Mouse (Mus musculus) liver, embryonic 15.5 days (tissue): ENCODE measurements around the gene Csf2rb2. TPM values are rescaled to one million over a fixed set of nuclear protein-coding genes. Genes with fewer than 3 reads are reported as not detected.
"Not testable (repeated sequence)": the region's sequence is repeated elsewhere in the genome, so short reads cannot be mapped to it uniquely, and the experiment has no call there.

ENCODE experiments used
- ATAC-seq: fragments of 200-750 bp; cut with Nextera tagmentation; 2 replicates; pipeline ENCODE4 v1.8.0; 2017; ENCODE audit warnings: moderate number of reproducible peaks, mild to moderate bottlenecking, moderate library complexity; ENCODE audit not compliant: insufficient read depth
- H3K27ac ChIP-seq: fragments of 300-500 bp; sonication (generic); replicated peaks from 2 replicates; pipeline ENCODE4 v1.5.1; 2015; ENCODE audit warnings: mild to moderate bottlenecking, inconsistent platforms
- H3K27me3 ChIP-seq: fragments of 300-500 bp; sonication (generic); 2 replicates; pipeline ENCODE4 v1.6.1; 2015; ENCODE audit warnings: mild to moderate bottlenecking, inconsistent platforms
- H3K36me3 ChIP-seq: fragments of 300-500 bp; sonication (generic); replicated peaks from 2 replicates; pipeline ENCODE4 v1.6.1; 2015; ENCODE audit warnings: moderate library complexity, mild to moderate bottlenecking, inconsistent platforms
- H3K4me1 ChIP-seq: fragments of 300-500 bp; sonication (generic); replicated peaks from 2 replicates; pipeline ENCODE4 v1.6.1; 2015; ENCODE audit warnings: inconsistent platforms
- H3K4me2 ChIP-seq: fragments of 300-500 bp; sonication (generic); 2 replicates; pipeline ENCODE4 v1.6.1; 2015; ENCODE audit warnings: moderate library complexity, mild to moderate bottlenecking, inconsistent platforms
- H3K4me3 ChIP-seq: fragments of 300-500 bp; sonication (generic); replicated peaks from 2 replicates; pipeline ENCODE4 v1.5.1; 2015; ENCODE audit warnings: mild to moderate bottlenecking, inconsistent platforms
- H3K9ac ChIP-seq: fragments of 300-500 bp; sonication (generic); 2 replicates; pipeline ENCODE4 v1.6.1; 2015; ENCODE audit warnings: moderate library complexity, mild to moderate bottlenecking, inconsistent platforms
- H3K9me3 ChIP-seq: fragments of 300-500 bp; sonication (generic); replicated peaks from 2 replicates; pipeline ENCODE4 v1.6.1; 2016; ENCODE audit warnings: inconsistent platforms
- WGBS: fragments of 180-500 bp; shearing (Covaris S2); methylation state at CpG from one replicate; pipeline ENCODE4 v1.1.7; 2015; ENCODE audit warnings: mixed read lengths; ENCODE audit not compliant: insufficient replicate concordance; 5-methylcytosine and 5-hydroxymethylcytosine counted together
- polyA plus RNA-seq: library from polyadenylated mRNA; unstranded; fragments of >200 nt; fragmentation: Nextera tagmentation; extraction: Ambion mirVana; gene quantifications from 2 replicates; pipeline ENCODE4 v1.2.1, GENCODE M21; 2015

Csf2rb2 gene
- polyA plus RNA-seq, 1 experiment from 2014 or later, result 1.4 TPM

DNA sequence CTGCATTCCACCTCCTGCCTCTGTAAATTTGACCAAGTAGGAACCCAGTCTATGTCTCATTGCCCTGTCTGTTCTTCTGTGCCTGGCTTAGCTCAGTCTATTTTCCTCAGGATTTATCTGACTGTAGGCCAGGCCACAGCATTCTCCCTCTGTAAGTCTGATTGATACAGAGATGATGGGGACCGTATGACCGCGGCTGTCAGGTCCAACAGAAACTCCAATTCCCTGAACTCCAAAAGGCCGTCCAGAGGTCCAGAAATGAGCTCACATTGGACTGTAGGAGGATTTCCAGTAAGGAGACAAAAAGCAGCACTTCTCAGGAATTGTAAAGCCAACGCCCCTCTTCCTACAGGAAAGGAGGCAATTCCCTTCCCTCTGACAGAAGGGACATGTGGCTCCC is 8.1 kb upstream of the Csf2rb2 start:
- not testable (repeated sequence) for H3K4me3 ChIP-seq, ATAC-seq, H3K9ac ChIP-seq, H3K4me1 ChIP-seq, H3K27ac ChIP-seq, H3K36me3 ChIP-seq, H3K4me2 ChIP-seq, H3K9me3 ChIP-seq
- H3K27me3 ChIP-seq, result peaks cover 16% of the 10 kb centered on the region
- WGBS, result 76% methylated on average over 5 of the region's 5 CpGs

DNA sequence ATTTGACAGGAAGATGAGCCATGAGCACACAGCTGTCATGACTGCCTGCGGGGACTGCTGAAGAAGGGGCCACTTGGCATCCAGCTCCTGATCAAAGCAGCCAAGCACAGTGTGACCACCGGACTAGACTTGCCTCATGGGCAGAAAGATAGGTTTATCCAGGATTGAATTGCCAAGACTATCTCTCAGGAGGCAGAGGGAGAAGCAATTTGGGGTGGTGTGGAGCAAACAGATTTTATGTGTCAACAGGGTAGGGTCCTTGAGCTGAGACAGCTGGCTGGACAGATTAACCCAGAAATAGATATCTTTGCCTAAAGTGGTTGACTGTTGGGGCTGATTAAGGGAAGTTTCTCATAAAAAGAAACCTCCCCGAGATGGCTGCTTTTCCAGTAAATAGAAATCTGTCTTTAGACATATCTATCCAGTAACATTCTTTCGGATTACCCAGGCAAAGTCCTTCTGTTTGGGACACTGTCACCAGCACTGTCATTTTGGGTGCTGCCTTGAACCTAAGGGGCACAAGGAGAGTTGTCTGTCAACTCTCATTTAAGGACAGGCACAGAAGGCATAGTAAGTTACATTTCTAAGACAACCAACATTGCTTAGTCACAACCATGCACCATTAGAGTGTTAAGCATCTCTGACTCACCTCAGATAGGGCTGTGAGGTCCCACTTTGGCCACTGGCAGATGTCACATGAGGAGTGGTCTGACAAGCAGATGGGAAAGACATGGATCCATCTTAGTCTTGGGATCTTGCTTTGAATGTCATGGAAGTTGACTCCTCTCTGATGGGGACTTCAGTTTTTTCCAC is 7.1 kb upstream of the Csf2rb2 start:
- H3K4me2 ChIP-seq, H3K9me3 ChIP-seq, H3K27ac ChIP-seq, H3K36me3 ChIP-seq, H3K4me3 ChIP-seq, H3K4me1 ChIP-seq: not testable (repeated sequence)
- WGBS, result 17% methylated on average over 4 of the region's 4 CpGs
- ATAC-seq, result peak; percentile 85
- peaks cover 16% of the 10 kb centered on the region for H3K27me3 ChIP-seq
- H3K9ac ChIP-seq, result 0 out of 2 replicates have a peak overlapping the region, but pooled peaks have one; percentile 18

DNA sequence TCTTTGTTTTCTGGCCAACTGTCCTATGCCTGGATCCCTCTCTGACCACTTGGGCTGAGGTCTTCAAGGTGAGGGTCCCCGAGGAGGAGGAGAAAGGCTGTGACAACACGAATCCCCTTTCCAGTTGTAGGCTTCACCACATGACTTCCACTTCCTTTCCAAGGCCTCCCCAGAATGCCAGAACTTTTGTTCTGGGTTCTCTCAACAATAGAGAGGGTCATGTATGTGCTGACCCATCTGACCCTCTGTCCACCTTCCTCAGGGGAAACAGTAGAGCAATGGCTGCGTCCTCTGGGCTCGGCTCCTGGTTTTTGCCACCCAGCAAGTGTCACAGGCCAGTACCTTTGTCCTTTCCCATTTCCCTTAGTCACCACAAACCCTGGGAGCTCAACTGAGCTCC is 5.5 kb upstream of the Csf2rb2 start:
- Histone ChIP-seq H3K4me2 (no peak overlapping the region), H3K4me3 (no peak overlapping the region), H3K36me3 (no peaks in the 10 kb centered on the region), H3K4me1 (peaks cover 11% of the 10 kb centered on the region), H3K27me3 (peaks cover 11% of the 10 kb centered on the region), H3K27ac (no peak overlapping the region), H3K9me3 (no peaks in the 10 kb centered on the region), H3K9ac (no peak overlapping the region)
- no peak for ATAC-seq
- WGBS, result 54% methylated on average over 4 of the region's 4 CpGs

DNA sequence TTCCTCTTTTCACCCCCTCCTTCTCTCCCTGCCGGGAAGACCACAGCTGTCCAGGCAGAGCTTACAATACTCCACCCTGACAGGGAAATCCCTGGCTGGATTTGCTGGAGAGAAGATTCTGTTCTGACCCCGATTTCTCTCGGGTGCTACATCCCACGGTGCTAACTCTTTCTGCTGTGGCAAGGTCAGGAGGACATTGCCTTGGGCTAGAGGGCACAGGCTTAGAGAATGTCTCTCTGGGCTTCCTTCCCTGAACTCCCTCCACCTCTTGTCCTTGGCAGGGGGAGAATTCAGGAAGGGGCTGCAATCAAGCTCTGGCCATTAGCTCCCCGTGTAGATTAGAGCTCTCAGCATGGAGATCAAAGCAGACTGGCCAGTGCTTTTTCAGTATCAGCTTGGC is 4.3 kb upstream of the Csf2rb2 start:
- ATAC-seq, result no peak
- WGBS, result 17% methylated on average over 5 of the region's 5 CpGs
- Histone ChIP-seq H3K27ac (no peak overlapping the region), H3K4me3 (no peak overlapping the region), H3K4me1 (peaks cover 12% of the 10 kb centered on the region), H3K4me2 (no peak overlapping the region), H3K27me3 (peaks cover 18% of the 10 kb centered on the region), H3K9ac (no peak overlapping the region), H3K36me3 (no peaks in the 10 kb centered on the region), H3K9me3 (no peaks in the 10 kb centered on the region)

DNA sequence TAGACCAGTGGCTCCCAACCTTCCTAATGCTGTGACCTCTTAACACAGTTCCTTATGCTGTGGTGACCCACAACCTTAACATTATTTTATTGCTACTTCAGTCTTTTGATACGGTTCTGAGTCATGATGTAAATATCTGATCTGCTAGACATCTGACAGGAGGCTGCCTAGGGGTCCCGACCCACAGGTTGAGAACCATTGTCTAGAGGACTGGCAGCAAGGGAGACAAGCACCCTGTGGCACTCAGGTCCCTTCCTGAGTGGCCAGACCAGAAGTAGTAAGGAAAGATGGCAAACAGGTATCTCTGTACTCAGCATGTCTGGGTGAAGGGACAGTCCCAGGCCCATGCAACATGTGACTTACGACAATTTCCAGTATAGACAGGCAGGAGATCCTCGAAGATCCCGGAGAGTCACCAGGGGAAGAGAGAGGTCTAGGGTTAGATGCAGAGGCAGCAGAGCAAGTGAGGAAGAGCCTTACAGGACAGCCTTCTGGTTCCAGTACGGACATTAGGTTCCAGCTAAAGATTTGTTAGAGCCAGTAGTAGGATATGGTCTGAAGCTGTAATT is 1.8 kb downstream of the Csf2rb2 start:
- no peak overlapping the region for H3K27ac ChIP-seq
- H3K4me2 ChIP-seq, result no peak overlapping the region
- no peak for ATAC-seq
- H3K4me3 ChIP-seq, result no peak overlapping the region
- H3K9ac ChIP-seq, result no peak overlapping the region
- H3K9me3 ChIP-seq, result no peaks in the 10 kb centered on the region
- H3K36me3 ChIP-seq, result no peaks in the 10 kb centered on the region
- H3K27me3 ChIP-seq, result peaks cover 9% of the 10 kb centered on the region
- H3K4me1 ChIP-seq, result 0 out of 2 replicates have a peak, but pooled peaks cover 6% of the 10 kb centered on the region
- WGBS, result 62% methylated on average over 6 of the region's 6 CpGs

DNA sequence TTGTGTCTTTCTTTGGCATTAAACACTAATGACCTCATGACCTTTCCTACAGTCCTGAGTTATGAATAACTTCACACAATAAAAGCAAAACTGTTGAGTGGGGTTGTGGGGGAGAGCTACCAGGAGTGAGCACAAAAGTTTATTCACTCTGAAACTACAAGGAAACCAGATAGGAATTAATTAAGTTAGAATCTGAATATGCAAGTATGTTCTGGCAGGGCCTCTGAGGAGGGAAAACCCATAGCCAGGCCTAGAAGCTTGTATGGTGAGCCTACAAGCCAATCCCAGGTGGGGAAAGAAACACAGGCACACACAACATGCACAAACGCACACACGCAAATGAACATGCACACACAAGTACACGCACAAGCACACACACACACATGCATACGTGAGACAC is 2.8 kb downstream of the Csf2rb2 start:
- no peak overlapping the region for H3K4me2 ChIP-seq
- no peaks in the 10 kb centered on the region for H3K36me3 ChIP-seq
- WGBS, result 71% methylated on average over 4 of the region's 4 CpGs
- 0 out of 2 replicates have a peak, but pooled peaks cover 6% of the 10 kb centered on the region for H3K4me1 ChIP-seq
- H3K9ac ChIP-seq, result no peak overlapping the region
- peaks cover 9% of the 10 kb centered on the region for H3K27me3 ChIP-seq
- H3K27ac ChIP-seq, result no peak overlapping the region
- H3K9me3 ChIP-seq, result no peaks in the 10 kb centered on the region
- no peak for ATAC-seq
- H3K4me3 ChIP-seq, result no peak overlapping the region

DNA sequence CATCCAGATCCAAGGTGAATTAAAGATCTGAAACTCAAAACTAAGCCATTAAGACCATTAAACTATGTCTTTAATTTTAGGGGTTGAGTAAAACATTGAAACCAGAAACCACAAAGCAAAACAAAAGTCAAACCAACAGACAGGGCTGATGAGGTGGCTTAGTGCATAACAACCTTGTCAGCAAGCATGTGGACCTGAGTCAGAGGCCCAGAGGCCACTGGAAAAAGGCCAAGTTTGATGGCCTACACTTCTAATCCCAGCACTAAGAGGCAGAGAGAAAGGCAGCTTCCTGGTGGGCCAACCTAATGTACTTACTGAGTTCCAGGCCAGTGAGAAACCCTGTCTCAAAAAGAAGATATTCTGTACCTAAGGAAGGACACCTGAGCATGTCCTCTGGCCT is 4.7 kb downstream of the Csf2rb2 start:
- Histone ChIP-seq H3K27ac (no peak overlapping the region), H3K27me3 (peaks cover 7% of the 10 kb centered on the region), H3K36me3 (no peaks in the 10 kb centered on the region), H3K9ac (no peak overlapping the region), H3K4me2 (no peak overlapping the region), H3K4me1 (0 out of 2 replicates have a peak, but pooled peaks cover 1% of the 10 kb centered on the region), H3K9me3 (no peaks in the 10 kb centered on the region), H3K4me3 (no peak overlapping the region)
- ATAC-seq, result no peak

DNA sequence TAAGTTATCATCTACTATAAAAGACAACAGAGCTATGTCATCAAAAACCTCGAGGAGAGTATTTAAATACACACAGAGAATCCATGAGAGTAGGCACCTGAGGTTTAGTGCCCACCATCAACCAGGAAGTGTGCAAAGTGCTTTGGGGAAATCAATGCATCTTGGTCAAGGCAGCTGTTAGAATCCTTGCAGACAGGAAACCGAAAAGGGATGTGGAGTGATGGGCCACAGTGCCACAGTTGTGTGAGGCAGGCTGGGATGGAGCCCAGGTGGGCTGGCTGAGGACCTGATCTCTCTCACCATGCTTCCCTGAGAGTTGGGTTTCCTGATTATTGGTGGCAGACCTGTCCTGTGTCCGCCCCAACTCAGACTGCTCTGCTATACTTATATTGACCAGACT is 5.9 kb downstream of the Csf2rb2 start:
- H3K9ac ChIP-seq, result no peak overlapping the region
- ATAC-seq, result no peak
- no peaks in the 10 kb centered on the region for H3K27me3 ChIP-seq
- no peaks in the 10 kb centered on the region for H3K4me1 ChIP-seq
- no peak overlapping the region for H3K27ac ChIP-seq
- H3K36me3 ChIP-seq, result no peaks in the 10 kb centered on the region
- H3K4me2 ChIP-seq, result no peak overlapping the region
- 31% methylated on average over 3 of the region's 3 CpGs for WGBS
- H3K4me3 ChIP-seq, result no peak overlapping the region
- H3K9me3 ChIP-seq, result no peaks in the 10 kb centered on the region

DNA sequence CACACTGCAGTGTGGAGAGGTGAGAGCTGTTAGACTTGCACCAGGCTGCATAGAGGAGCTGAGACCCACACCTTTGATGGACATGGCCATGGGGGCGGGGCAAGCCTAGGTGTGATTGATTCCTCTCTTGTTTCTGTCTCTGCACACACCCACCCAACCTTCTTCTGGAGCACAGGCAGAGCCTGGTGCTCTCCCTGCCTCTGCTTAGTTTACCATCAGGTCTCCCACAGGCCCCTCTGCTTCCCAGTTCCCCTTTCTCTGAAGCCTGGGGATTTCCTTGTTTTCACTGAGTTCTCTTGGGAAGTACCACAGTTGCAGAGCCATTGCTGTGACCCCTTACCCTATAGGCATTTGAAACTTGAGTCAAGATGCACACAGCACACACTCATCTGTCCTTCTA is 7.0 kb downstream of the Csf2rb2 start:
- no peaks in the 10 kb centered on the region for H3K36me3 ChIP-seq
- H3K4me3 ChIP-seq, result no peak overlapping the region
- H3K27me3 ChIP-seq, result no peaks in the 10 kb centered on the region
- H3K4me1 ChIP-seq, result no peaks in the 10 kb centered on the region
- ATAC-seq, result no peak
- 55% methylated on average over 1 of the region's 1 CpGs for WGBS
- H3K9ac ChIP-seq, result no peak overlapping the region
- H3K27ac ChIP-seq, result no peak overlapping the region
- H3K4me2 ChIP-seq, result no peak overlapping the region
- H3K9me3 ChIP-seq, result no peaks in the 10 kb centered on the region

DNA sequence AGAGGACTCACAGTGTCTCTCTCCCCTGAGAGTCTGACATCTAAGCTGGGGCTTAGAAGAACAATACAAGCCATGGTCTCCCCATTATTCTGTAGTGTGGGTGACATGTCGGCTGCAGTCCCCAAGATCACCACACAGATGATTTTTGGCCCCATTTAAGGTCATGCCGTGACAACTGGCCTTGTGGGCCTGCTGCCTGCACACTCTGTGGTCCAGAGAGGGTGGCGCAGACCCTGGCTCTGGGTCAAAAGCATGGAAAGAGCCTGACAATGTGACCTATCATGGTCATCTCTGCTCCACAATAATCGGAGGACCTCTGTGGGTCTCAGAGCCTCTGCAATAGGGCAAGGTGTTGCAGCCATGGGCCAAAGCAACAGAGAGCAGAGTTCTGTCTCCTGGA is 11.8 kb downstream of the Csf2rb2 start:
- Histone ChIP-seq H3K9ac (no peak overlapping the region), H3K4me1 (no peaks in the 10 kb centered on the region), H3K27ac (no peak overlapping the region), H3K27me3 (no peaks in the 10 kb centered on the region; the same call in 1 of the 2 replicates), H3K4me2 (no peak overlapping the region), H3K36me3 (no peaks in the 10 kb centered on the region), H3K9me3 (no peaks in the 10 kb centered on the region), H3K4me3 (no peak overlapping the region)
- WGBS, result 64% methylated on average over 4 of the region's 4 CpGs
- ATAC-seq, result no peak

DNA sequence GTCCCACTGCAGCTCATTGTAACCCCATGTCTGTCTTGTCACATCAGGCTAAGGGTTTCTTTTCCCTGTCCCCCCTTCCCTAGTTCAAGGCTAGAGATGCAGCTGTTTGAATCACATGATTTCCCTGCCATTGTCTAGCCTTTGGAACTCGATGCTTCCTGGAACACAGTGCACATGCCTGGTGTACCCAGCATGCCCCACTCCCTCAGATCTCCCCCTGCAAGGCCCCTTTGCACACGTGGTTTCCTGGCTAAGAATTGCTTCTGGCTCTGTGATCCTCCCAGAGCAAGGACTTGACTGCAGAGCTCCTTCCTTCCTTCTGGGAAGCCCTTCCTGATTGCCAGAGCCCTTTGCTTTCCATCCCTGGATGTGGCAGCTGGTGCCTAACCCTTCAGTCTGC is 12.3 kb downstream of the Csf2rb2 start:
- not testable (repeated sequence) for H3K4me2 ChIP-seq, H3K27me3 ChIP-seq, ATAC-seq, H3K9me3 ChIP-seq, H3K27ac ChIP-seq, H3K4me3 ChIP-seq, H3K36me3 ChIP-seq, H3K4me1 ChIP-seq, H3K9ac ChIP-seq
- 4% methylated on average over 2 of the region's 2 CpGs for WGBS

DNA sequence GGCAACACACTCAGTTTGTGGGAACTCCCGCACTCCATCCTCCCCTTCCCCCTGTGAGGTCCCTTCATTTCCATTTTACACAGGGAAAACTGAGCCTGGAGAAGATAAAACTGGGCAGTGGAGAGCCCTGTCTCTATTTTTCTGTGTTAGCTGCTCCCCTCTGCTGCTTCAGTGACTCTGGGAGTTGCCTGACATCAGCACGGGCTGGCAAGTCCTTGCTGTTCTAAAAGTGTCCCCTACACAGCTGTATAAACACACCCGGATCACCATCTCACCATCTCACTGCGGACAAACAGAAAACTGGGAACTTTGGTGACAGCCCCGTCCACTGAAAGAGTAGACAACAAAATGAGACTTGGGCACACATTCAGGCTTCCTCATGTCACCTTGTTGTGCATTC is 15.7 kb downstream of the Csf2rb2 start:
- H3K9ac ChIP-seq, H3K4me2 ChIP-seq, H3K4me3 ChIP-seq, ATAC-seq, H3K27me3 ChIP-seq, H3K36me3 ChIP-seq, H3K4me1 ChIP-seq, H3K27ac ChIP-seq, H3K9me3 ChIP-seq: not testable (repeated sequence)
- WGBS, result 56% methylated on average over 5 of the region's 5 CpGs
